Mouse (Mus musculus): ENCODE results near the gene Igfbp1.

Gene Igfbp1

GRCm38 (mm10) chr11:7231958-7232357 is 34.4 kb downstream of the Igfbp1 start:
- DNase-seq (ENCODE audit: low spot score), result no peak

GRCm38 (mm10) chr11:7233333-7233732 is 35.8 kb downstream of the Igfbp1 start:
- no peak for DNase-seq (ENCODE audit: low spot score)

- no peak for DNase-seq (ENCODE audit: low spot score)
Measured at GRCm38 (mm10) chr11:7234436-7234835, 36.9 kb downstream of the Igfbp1 start.

- DNase-seq (ENCODE audit: low spot score), result no peak
Measured at GRCm38 (mm10) chr11:7234981-7235609, 37.5 kb downstream of the Igfbp1 start.

GRCm38 (mm10) chr11:7236751-7237150 is 39.2 kb downstream of the Igfbp1 start:
- DNase-seq (ENCODE audit: low spot score), result no peak

GRCm38 (mm10) chr11:7237712-7238111 is 40.1 kb downstream of the Igfbp1 start:
- DNase-seq (ENCODE audit: low spot score), result no peak

GRCm38 (mm10) chr11:7238546-7238945 is 41.0 kb downstream of the Igfbp1 start:
- DNase-seq (ENCODE audit: low spot score), result no peak

GRCm38 (mm10) chr11:7239041-7239740 is 41.6 kb downstream of the Igfbp1 start:
- DNase-seq (ENCODE audit: low spot score), result no peak

GRCm38 (mm10) chr11:7244782-7245181 is 47.2 kb downstream of the Igfbp1 start:
- no peak for DNase-seq (ENCODE audit: low spot score)

- no peak for DNase-seq (ENCODE audit: low spot score)
Measured at GRCm38 (mm10) chr11:7250415-7250814, 52.8 kb downstream of the Igfbp1 start.

GRCm38 (mm10) chr11:7250870-7251269 is 53.3 kb downstream of the Igfbp1 start:
- DNase-seq (ENCODE audit: low spot score), result no peak
